Mouse (Mus musculus): Measurements from ENCODE around the gene Slc12a3. TPM values are rescaled to one million over a fixed set of nuclear protein-coding genes. Genes with fewer than 3 reads are reported as not detected.

The Slc12a3 gene
- total and polyA plus RNA-seq, 3 experiments = 0.17 TPM; not detected in 2

- Histone ChIP-seq H3K4me3 (replicated peaks in 1 of 3; ENCODE audit: low read depth in 2 of 3, low read length in 2 of 3, poor library complexity in 1 of 3) (peak overlapping the region; percentile 26 to 47 (median 38)), H3K27me3 (replicated peaks) (no peaks in the 10 kb centered on the region), H3K36me3 (replicated peaks in 1 of 2; ENCODE audit: control insufficient read depth in 1 of 2, insufficient read depth in 1 of 2, low read length in 1 of 2) (no peaks in the 10 kb centered on the region), H3K4me2 (ENCODE audit: insufficient read depth, low read depth, poor library complexity, severe bottlenecking) (peak overlapping the region; percentile 65), H3K9me3 (replicated peaks; ENCODE audit: low read length) (no peaks in the 10 kb centered on the region), H3K79me2 (replicated peaks; ENCODE audit: control insufficient read depth, extremely low read depth, insufficient read depth, poor library complexity, severe bottlenecking) (no peaks in the 10 kb centered on the region), H3K27ac (ENCODE audit: insufficient read depth, low read depth) (peak overlapping the region; percentile 68), H3K4me1 (ENCODE audit: control insufficient read depth in 1 of 2, insufficient read depth in 2 of 2) (peaks cover 31 to 48% of the 10 kb centered on the region in 2 experiments), H3K9ac (ENCODE audit: insufficient read depth, low read depth) (peak overlapping the region; percentile 57)
- no peak for DNase-seq (ENCODE audit: extremely low read depth)
- 0 out of 2 replicates have a peak, but pooled peaks have one; percentile 12 for TF ChIP-seq BHLHE40 (IDR thresholded peaks at IDR 0.05; ENCODE audit: low read depth, low read length)
- peak; percentile 22; the same call in 1 of the 2 replicates for TF ChIP-seq NELFE (IDR thresholded peaks at IDR 0.05; ENCODE audit: low read depth, low read length)
- TF ChIP-seq ZMIZ1 (IDR thresholded peaks at IDR 0.05; ENCODE audit: low read depth, low read length) = no peak
- no peak for TF ChIP-seq CTCF (conservative IDR thresholded peaks at IDR 0.05 in 1 of 2, IDR thresholded peaks at IDR 0.05 in 1 of 2; ENCODE audit: low read depth in 2 of 2, low read length in 2 of 2)
- no peak for TF ChIP-seq MAFK (IDR thresholded peaks at IDR 0.05; ENCODE audit: insufficient replicate concordance, low read length)
- TF ChIP-seq MAZ (IDR thresholded peaks at IDR 0.05; ENCODE audit: low read depth, low read length) = no peak
- TF ChIP-seq PAX5 (IDR thresholded peaks at IDR 0.05; ENCODE audit: low read length) = no peak
- TF ChIP-seq ETS1 (conservative IDR thresholded peaks at IDR 0.05; ENCODE audit: low read depth, low read length) = no peak
- TF ChIP-seq UBTF (IDR thresholded peaks at IDR 0.05; ENCODE audit: low read depth, low read length) = peak; percentile 7; the same call in 1 of the 2 replicates
- TF ChIP-seq MYC (IDR thresholded peaks at IDR 0.05; ENCODE audit: low read depth, low read length) = no peak
- dilution Hi-C loops (cut with MboI; ENCODE audit: extremely low pct_ligation_motif_present, extremely low pct_unique_long_range_greater_than_20kb, low sequenced_read_pairs) (no loop called here), in situ Hi-C loops (cut with MboI; ENCODE audit: low pct_ligation_motif_present, low pct_unique_long_range_greater_than_20kb, low sequenced_read_pairs) (no loop called here)
Measured at GRCm38 (mm10) chr8:94364686-94365312, 35.8 kb downstream of the Slc12a3 start.

- H3K9me3 ChIP-seq (replicated peaks; ENCODE audit: low read length) = no peaks in the 10 kb centered on the region
- peaks cover 36 to 55% of the 10 kb centered on the region in 2 experiments for H3K4me1 ChIP-seq (ENCODE audit: control insufficient read depth in 1 of 2, insufficient read depth in 2 of 2)
- no peaks in the 10 kb centered on the region for H3K27me3 ChIP-seq (replicated peaks)
- in situ Hi-C loops (cut with MboI; ENCODE audit: low pct_ligation_motif_present, low pct_unique_long_range_greater_than_20kb, low sequenced_read_pairs) = no loop called here
- no peaks in the 10 kb centered on the region for H3K79me2 ChIP-seq (replicated peaks; ENCODE audit: control insufficient read depth, extremely low read depth, insufficient read depth, poor library complexity, severe bottlenecking)
- no peaks in the 10 kb centered on the region for H3K36me3 ChIP-seq (replicated peaks in 1 of 2; ENCODE audit: control insufficient read depth in 1 of 2, insufficient read depth in 1 of 2, low read length in 1 of 2)
- peak overlapping the region in 1 of 3 experiments; percentile 1 for H3K4me3 ChIP-seq (replicated peaks in 1 of 3; ENCODE audit: low read depth in 2 of 3, low read length in 2 of 3, poor library complexity in 1 of 3)
- peak overlapping the region; percentile 65; the same call in 1 of the 2 replicates for H3K4me2 ChIP-seq (ENCODE audit: insufficient read depth, low read depth, poor library complexity, severe bottlenecking)
- no peak overlapping the region; the same call in 1 of the 2 replicates for H3K9ac ChIP-seq (ENCODE audit: insufficient read depth, low read depth)
- peak overlapping the region; percentile 68 for H3K27ac ChIP-seq (ENCODE audit: insufficient read depth, low read depth)
- DNase-seq (ENCODE audit: extremely low read depth) = peak; percentile 97
- dilution Hi-C loops (cut with MboI; ENCODE audit: extremely low pct_ligation_motif_present, extremely low pct_unique_long_range_greater_than_20kb, low sequenced_read_pairs) = no loop called here
- TF ChIP-seq TBP (conservative IDR thresholded peaks at IDR 0.05; ENCODE audit: low read depth, low read length) (peak; percentile 67; the same call in 1 of the 2 replicates), USF2 (conservative IDR thresholded peaks at IDR 0.05; ENCODE audit: low read depth, low read length) (no peak), BHLHE40 (IDR thresholded peaks at IDR 0.05; ENCODE audit: low read depth, low read length) (peak; percentile 87), E2F4 (IDR thresholded peaks at IDR 0.05; ENCODE audit: insufficient replicate concordance, low read depth, low read length) (no peak), EP300 (IDR thresholded peaks at IDR 0.05; ENCODE audit: low read length) (peak; percentile 84), MEF2A (IDR thresholded peaks at IDR 0.05; ENCODE audit: borderline replicate concordance, low read depth, low read length) (peak; percentile 60; the same call in 1 of the 2 replicates), PAX5 (IDR thresholded peaks at IDR 0.05; ENCODE audit: low read length) (no peak), ZMIZ1 (IDR thresholded peaks at IDR 0.05; ENCODE audit: low read depth, low read length) (no peak), POLR2AphosphoS2 (IDR thresholded peaks at IDR 0.05; ENCODE audit: low read depth, low read length) (no peak), CTCF (conservative IDR thresholded peaks at IDR 0.05 in 1 of 2, IDR thresholded peaks at IDR 0.05 in 1 of 2; ENCODE audit: low read depth in 2 of 2, low read length in 2 of 2) (no peak), CHD1 (IDR thresholded peaks at IDR 0.05; ENCODE audit: low read depth, low read length) (no peak), UBTF (IDR thresholded peaks at IDR 0.05; ENCODE audit: low read depth, low read length) (peak; percentile 60), SIN3A (IDR thresholded peaks at IDR 0.05; ENCODE audit: low read length) (peak; percentile 59; the same call in 1 of the 2 replicates), KAT2A (IDR thresholded peaks at IDR 0.05; ENCODE audit: insufficient replicate concordance, low read length) (no peak), NELFE (IDR thresholded peaks at IDR 0.05; ENCODE audit: low read depth, low read length) (no peak), JUN (IDR thresholded peaks at IDR 0.05; ENCODE audit: insufficient read depth, low read depth, low read length) (no peak), NRF1 (IDR thresholded peaks at IDR 0.05; ENCODE audit: low read depth, low read length) (no peak), ZKSCAN1 (IDR thresholded peaks at IDR 0.05; ENCODE audit: borderline replicate concordance, low read depth, low read length) (no peak), GABPA (IDR thresholded peaks at IDR 0.05; ENCODE audit: insufficient replicate concordance, low read depth, low read length) (no peak), CHD2 (IDR thresholded peaks at IDR 0.05; ENCODE audit: low read length) (no peak), SMC3 (IDR thresholded peaks at IDR 0.05; ENCODE audit: low read depth, low read length) (no peak), TCF12 (IDR thresholded peaks at IDR 0.05; ENCODE audit: low read depth, low read length) (peak; percentile 78), MAX (IDR thresholded peaks at IDR 0.05; ENCODE audit: low read length) (0 out of 2 replicates have a peak, but pooled peaks have one; percentile 74), JUND (conservative IDR thresholded peaks at IDR 0.05; ENCODE audit: low read depth, low read length) (no peak; the same call in 1 of the 2 replicates), MAFK (IDR thresholded peaks at IDR 0.05; ENCODE audit: insufficient replicate concordance, low read length) (peak; percentile 86), RCOR1 (conservative IDR thresholded peaks at IDR 0.05; ENCODE audit: low read depth, low read length) (no peak; the same call in 1 of the 2 replicates)
Measured at GRCm38 (mm10) chr8:94365410-94365981, 36.5 kb downstream of the Slc12a3 start.

All from CH12.LX (cell line).